Mouse (Mus musculus): ENCODE measurements around the gene Gm20388.

GRCm38 (mm10) chr8:120686576-120686975 is 775.9 kb downstream of the Gm20388 start:
- TF ChIP-seq EP300 (IDR thresholded peaks at IDR 0.05; ENCODE audit: low read depth) (no peak), CTCF (IDR thresholded peaks at IDR 0.05; ENCODE audit: low read depth) (no peak)

Measured in liver, embryonic 14.5 days (tissue).